Mouse (Mus musculus) right cerebral cortex, adult 18-20 months (tissue): ENCODE measurements around the gene Gpatch1.

ENCODE experiments used
- DNase-seq: peaks from one replicate; pipeline ENCODE4 v3.0.0; 2022; ENCODE audit warnings: mixed read lengths

The Gpatch1 gene

DNA sequence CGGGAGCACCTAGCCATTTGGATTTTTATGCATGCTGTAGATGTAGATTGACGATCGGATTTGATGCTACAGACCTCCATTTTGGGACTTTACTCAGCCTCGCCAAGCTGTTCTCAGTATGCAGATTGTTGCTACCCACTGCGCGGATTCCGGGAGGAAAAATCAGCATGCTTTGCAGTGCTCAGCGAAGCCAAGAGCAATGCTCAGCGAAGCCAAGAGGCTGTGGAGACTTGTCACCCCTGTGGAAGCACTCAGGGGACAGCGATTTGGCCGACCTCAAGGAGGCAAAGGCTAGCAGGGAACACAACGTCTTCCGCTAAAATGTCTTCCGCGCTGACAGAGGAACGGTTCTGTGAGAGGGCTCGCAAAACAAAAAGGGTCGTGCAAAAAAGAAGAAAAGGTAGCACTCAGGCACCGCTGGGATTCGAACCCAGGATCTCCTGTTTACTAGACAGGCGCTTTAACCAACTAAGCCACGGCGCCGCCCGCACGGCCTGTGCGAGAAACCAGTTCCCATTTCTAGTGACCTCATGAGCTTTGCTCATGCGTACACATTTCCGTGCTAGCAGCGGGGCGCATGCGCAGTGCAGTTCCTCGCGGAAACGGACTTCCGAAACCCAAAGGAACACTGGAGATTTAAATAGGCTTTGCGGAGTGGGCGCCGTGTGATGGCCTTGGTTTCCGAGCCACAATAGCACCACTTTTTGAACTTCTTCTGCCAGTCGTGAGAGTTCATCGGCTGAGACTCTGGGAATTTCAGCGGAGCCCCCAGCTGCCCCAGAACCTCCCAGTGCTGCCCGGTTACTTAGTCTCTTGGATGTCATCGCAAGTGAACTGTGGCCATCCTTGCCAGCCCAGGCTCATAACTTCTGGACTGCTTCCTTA, 83.6 kb downstream of the Gpatch1 start:
- DNase-seq, result peak; percentile 97

DNA sequence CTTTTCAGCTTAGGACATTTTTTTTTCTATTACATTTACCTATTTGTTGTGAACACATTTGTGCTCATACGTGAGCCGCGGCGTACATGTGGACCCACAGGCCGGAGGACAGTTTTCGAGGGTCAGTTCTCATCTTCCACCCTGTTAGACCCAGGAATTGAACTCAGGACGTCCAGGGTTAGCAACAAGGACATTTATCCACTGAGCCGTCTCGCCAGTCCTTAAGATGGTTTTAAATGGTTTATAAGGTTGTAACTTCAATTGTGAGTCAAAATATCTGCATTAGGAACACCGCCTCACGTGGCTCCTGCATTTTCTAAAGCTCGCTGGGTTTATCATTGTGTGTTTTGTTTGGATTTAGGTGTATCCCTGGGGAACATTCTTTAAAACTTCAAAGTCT, 84.4 kb downstream of the Gpatch1 start:
- DNase-seq, result no peak

DNA sequence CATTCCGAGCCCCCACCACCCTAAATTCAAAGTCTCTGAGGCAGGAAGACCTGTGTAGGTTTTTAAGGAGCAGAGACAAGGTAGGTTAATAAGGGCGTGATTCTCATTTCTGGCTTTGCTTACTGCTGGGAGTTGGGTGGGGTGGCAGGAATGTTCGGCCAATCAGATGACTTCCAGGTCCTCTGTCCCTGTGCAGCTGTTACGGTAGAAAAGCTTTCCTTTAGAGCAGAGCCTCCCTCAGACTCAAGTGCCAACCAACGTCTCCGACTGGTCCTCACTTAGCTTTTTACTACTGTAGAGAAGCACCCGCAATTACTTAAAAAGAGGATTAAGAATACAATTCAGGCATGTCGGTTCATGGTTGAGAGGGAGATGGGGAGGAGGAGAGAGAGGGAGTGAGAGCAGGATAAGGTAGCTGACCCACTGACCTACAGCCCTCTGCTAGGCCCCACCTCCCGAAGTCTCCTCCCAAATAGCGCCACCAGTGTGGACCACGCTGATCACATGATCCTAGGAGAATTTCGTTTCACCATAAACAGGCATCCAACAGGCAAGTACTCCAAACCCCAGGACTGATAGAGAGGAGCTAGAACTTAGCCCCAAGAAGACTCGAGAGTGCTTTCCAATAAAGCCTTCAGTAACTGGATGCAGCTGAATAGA, 85.3 kb downstream of the Gpatch1 start:
- DNase-seq, result no peak

DNA sequence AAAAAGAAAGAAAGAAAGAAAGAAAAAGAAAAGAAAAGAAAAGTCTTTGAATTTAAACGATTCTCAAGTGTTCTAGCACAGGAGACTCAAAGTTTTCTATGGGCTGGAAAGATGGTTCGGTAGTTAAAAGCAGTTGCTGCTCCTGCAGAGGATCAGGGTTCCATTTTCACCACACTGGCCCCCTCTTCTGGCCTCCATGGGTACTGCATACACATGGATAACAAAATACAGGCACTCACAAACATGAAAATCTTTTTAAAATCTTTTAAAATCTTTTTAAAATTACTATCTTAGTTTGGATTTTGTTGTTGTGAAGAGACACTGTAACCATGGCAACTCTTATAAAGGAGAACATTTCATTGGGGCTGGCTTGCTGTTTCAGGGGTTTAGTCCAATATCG, 87.9 kb downstream of the Gpatch1 start:
- no peak for DNase-seq
